Mouse (Mus musculus): ENCODE measurements around the gene Anp32e. TPM values are rescaled to one million over a fixed set of nuclear protein-coding genes. Genes with fewer than 3 reads are reported as not detected.

The Anp32e gene
- total RNA-seq, 2 experiments from 2014 or later: 46.3 to 212 TPM

DNA sequence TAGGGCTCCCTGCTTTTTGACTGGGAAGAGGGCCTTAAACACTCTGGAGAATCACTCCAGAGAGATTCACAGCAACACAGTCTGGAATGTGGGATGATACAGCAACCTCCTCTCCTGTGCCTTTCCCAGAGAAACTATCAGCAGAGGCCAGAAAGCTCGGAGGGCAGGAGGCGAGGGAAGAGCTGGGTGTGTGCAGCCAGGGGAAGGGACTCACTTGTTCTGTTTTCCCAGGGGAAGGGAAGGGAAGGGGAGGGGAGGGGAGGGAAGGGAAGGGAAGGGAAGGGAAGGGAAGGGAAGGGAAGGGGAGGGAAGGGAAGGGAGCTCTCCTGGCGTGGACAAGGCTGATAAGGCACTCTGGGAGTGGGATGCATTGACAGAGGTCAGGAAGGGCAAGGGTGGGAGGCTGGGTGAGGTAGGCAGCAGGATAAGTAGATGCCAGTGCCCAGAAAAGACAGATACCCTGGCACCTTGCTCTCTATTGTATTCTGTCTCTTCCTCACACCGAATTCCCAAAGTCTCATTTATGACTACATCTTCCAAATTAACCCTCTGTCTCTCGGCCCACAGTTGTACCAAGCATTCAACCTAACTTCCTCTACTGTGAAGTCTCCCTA lies 64.1 kb downstream of the Anp32e start:
- ATAC-seq (replicated peaks; ENCODE audit: low FRiP score, poor library complexity, severe bottlenecking): no peak

DNA sequence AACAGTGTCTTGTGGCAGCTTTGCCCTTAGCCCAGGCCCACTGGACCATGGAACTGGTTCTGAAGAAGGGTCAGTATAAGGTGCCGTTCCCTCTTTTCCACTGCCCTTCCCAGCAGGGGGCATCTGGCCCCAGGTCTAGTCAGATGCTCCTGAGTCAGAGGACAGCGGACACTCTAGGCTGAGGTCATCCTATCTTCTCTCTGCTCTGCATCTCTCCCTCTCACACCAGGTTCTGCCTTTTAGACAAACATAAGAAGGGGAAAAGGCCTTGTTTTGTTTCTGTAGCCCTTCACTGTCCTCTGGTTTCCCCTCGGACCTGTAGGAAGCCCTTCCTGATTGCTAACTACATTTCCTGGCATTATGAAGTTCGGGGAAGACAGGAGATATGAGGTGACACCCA lies 64.8 kb downstream of the Anp32e start:
- ATAC-seq (replicated peaks; ENCODE audit: low FRiP score, poor library complexity, severe bottlenecking): no peak

DNA sequence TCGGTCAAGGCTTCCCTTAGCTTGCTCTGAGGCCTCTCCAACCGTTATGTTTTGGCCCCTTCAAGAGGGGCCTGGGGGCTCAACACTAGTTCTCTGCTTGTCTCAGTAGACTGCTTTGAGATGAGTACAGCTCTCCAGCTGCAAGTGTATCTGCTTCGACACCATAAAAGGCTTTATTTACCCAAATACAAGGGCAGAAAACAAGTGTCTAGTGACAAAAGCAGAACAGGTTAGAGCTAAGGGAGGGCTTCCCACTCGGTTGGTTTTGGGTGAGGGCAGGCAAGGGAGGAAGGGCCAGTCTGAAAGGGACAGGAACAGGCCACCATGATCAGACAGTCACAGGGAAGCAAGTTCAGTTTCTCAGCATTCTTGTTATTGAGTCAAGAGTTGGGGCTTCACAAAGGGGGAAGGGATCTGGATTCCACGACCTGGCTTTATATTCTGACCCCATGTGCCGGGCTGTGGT lies 65.4 kb downstream of the Anp32e start:
- no peak for ATAC-seq (replicated peaks; ENCODE audit: low FRiP score, poor library complexity, severe bottlenecking)

DNA sequence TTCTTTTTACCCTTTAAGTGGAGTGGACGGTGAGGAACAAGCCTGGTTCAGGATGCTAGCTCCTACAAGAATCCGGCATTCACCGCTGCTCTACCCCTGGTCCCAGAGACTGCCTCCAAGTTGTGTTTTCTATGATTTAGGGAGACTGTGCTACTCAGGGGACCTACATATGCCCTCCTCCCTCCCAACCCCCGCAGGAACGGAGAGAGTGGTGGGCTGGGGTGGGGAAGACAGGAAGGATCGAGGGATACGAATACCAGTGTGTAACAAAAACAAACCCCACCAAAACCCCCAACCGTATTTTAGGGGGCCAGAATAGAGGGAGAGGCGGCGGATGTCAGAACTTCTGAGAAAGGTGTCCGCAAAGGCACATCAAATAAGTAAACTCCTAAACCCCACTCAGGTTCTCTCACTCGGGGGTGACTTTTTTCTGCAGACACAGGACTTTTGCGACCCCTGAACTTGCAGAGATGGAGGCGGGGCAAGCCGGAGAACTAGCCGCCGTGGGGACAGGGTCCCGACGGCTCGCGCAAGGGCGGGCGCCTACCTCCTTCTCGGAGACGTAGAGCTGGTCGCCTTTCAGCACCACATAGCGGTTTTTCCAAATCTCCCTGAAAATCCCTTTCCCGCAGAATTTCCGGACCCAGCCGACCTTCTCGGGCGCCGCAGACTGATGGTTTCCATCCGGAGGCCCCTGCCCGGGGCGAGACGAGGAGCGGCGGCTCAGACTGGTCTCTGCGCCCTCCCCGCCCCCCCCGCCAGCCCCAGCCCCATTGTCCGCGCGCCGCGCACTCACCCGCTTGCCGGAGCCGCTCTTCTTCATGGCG lies 66.1 kb downstream of the Anp32e start:
- ATAC-seq (replicated peaks; ENCODE audit: low FRiP score, poor library complexity, severe bottlenecking): no peak

DNA sequence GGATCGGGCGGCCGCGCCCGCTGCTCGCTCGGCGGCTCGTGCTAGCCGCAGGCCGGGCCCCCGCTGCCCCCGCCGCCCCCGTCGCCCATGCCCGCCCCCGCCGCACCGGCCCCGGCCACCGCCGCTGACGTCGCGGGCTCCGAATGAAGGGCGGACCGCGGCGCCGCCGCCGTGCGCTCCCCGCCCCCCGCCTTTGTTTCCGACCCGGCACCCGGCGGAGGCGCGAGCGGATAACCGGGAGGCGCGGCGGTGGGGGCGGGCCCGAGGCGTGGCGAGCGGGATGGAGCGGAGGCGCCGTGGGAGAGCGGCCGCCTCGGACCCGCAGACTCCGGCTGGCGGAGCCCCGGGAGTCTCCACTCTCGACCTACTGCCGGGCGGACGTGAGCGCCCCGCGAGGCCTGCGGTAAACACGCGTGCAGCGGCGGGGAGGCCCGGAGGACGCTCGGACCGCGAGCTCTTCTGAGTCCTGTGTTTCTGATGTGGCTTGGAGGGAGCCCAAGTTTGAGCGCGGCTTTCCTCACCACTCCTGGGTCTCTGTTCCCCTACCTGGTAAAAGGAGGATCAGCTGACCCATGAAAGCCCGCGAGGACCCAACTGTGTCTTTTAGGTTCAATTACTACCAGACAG lies 66.9 kb downstream of the Anp32e start, which contains the start of gene Plekho1:
TSS of gene Plekho1 (minus strand) at position 200 of the 627 bp plus-strand sequence.
- ATAC-seq (replicated peaks; ENCODE audit: low FRiP score, poor library complexity, severe bottlenecking): no peak

DNA sequence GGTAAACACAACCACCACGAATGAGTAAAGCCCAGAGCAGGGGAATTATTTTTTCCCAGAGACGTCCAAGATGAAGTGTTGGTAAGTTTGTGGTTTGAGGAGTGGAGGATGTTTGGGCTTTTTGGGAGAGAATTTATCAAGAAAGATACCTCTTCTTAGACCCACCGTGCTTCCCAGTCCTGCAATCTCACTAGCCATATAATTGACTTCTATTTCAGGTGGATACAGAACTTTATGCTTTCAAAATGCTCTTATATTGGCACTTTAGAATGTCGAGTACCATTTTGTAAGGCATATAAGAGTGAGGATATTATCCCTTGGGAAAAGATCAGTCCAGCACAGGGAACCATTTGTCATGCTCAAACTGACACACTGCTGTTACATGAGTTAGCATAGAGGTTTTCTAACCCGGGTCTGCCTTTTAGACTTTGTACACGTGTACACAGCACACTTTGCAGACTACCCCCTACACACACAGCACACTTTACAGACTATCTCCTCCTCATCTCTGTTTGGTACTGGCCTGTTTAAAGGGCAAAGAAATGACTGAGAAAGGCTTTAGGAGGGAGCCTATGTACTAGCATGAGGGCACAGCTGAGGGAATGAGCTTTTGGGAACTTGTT lies 67.5 kb downstream of the Anp32e start:
- no peak for ATAC-seq (replicated peaks; ENCODE audit: low FRiP score, poor library complexity, severe bottlenecking)

Other genes with a start within 250 kb of the Anp32e start
- gene Adamtsl4, start 241.3 kb upstream of the Anp32e start, total RNA-seq (2015; ENCODE audit: low replicate concordance): not detected in 2 replicates
- not detected in 2 replicates for gene Adamtsl4, start 241.3 kb upstream of the Anp32e start, total RNA-seq (2017; ENCODE audit: low replicate concordance)
- not detected in 2 replicates for gene Ecm1, start 189.7 kb upstream of the Anp32e start, total RNA-seq (2015; ENCODE audit: low replicate concordance)
- gene Ecm1, start 189.7 kb upstream of the Anp32e start, total RNA-seq (2017; ENCODE audit: low replicate concordance): 0.42 and 1.1 TPM in 2 replicates
- gene Tars2, start 169.0 kb upstream of the Anp32e start, total RNA-seq (2015; ENCODE audit: low replicate concordance): 3.7 and 15.3 TPM in 2 replicates
- 3.1 and 7.2 TPM in 2 replicates for gene Tars2, start 169.0 kb upstream of the Anp32e start, total RNA-seq (2017; ENCODE audit: low replicate concordance)
- 26.7 and 30.7 TPM in 2 replicates for gene Rprd2, start 110.4 kb upstream of the Anp32e start, total RNA-seq (2015; ENCODE audit: low replicate concordance)
- 12.4 and 14.9 TPM in 2 replicates for gene Rprd2, start 110.4 kb upstream of the Anp32e start, total RNA-seq (2017; ENCODE audit: low replicate concordance)
- gene Prpf3, start 73.4 kb upstream of the Anp32e start, total RNA-seq (2015; ENCODE audit: low replicate concordance): 6.0 and 12.5 TPM in 2 replicates
- gene Prpf3, start 73.4 kb upstream of the Anp32e start, total RNA-seq (2017; ENCODE audit: low replicate concordance): 14.6 and 21.2 TPM in 2 replicates
- gene Mrps21, start 57.7 kb upstream of the Anp32e start, total RNA-seq (2015; ENCODE audit: low replicate concordance): 35.5 and 95.7 TPM in 2 replicates
- 87.3 and 106 TPM in 2 replicates for gene Mrps21, start 57.7 kb upstream of the Anp32e start, total RNA-seq (2017; ENCODE audit: low replicate concordance)
- not detected in 2 replicates for gene Ciart, start 47.0 kb upstream of the Anp32e start, total RNA-seq (2015; ENCODE audit: low replicate concordance)
- gene Ciart, start 47.0 kb upstream of the Anp32e start, total RNA-seq (2017; ENCODE audit: low replicate concordance): not detected in 2 replicates
- gene BC028528, start 37.2 kb upstream of the Anp32e start, total RNA-seq (2015; ENCODE audit: low replicate concordance): 19.0 and 37.9 TPM in 2 replicates
- gene BC028528, start 37.2 kb upstream of the Anp32e start, total RNA-seq (2017; ENCODE audit: low replicate concordance): 7.0 and 15.9 TPM in 2 replicates
- 8.8 and 13.1 TPM in 2 replicates for gene Aph1a, start 35.3 kb upstream of the Anp32e start, total RNA-seq (2015; ENCODE audit: low replicate concordance)
- gene Aph1a, start 35.3 kb upstream of the Anp32e start, total RNA-seq (2017; ENCODE audit: low replicate concordance): 6.1 and 9.8 TPM in 2 replicates
- not detected in 2 replicates for gene Car14, start 24.6 kb upstream of the Anp32e start, total RNA-seq (2015; ENCODE audit: low replicate concordance)
- gene Car14, start 24.6 kb upstream of the Anp32e start, total RNA-seq (2017; ENCODE audit: low replicate concordance): not detected in 2 replicates
- gene Plekho1, start 66.8 kb downstream of the Anp32e start, total RNA-seq (2015; ENCODE audit: low replicate concordance): 6.7 and 10.8 TPM in 2 replicates
- 8.2 and 10.1 TPM in 2 replicates for gene Plekho1, start 66.8 kb downstream of the Anp32e start, total RNA-seq (2017; ENCODE audit: low replicate concordance)
- 2.5 and 14.2 TPM in 2 replicates for gene Vps45, start 129.2 kb downstream of the Anp32e start, total RNA-seq (2015; ENCODE audit: low replicate concordance)
- gene Vps45, start 129.2 kb downstream of the Anp32e start, total RNA-seq (2017; ENCODE audit: low replicate concordance): 5.1 and 7.1 TPM in 2 replicates
- gene Otud7b, start 175.3 kb downstream of the Anp32e start, total RNA-seq (2015; ENCODE audit: low replicate concordance): 1.0 and 2.1 TPM in 2 replicates
- gene Otud7b, start 175.3 kb downstream of the Anp32e start, total RNA-seq (2017; ENCODE audit: low replicate concordance): 6.1 and 12.8 TPM in 2 replicates
- not detected in 2 replicates for gene Mtmr11, start 232.8 kb downstream of the Anp32e start, total RNA-seq (2015; ENCODE audit: low replicate concordance)
- gene Mtmr11, start 232.8 kb downstream of the Anp32e start, total RNA-seq (2017; ENCODE audit: low replicate concordance): 0.34 TPM in 1 of 2 replicates, not detected in the other
- 20.9 and 24.9 TPM in 2 replicates for gene Sf3b4, start 243.1 kb downstream of the Anp32e start, total RNA-seq (2015; ENCODE audit: low replicate concordance)
- gene Sf3b4, start 243.1 kb downstream of the Anp32e start, total RNA-seq (2017; ENCODE audit: low replicate concordance): 3.6 and 3.8 TPM in 2 replicates